Mouse (Mus musculus): ENCODE results near the gene Manea.
"Not testable (repeated sequence)": the region's sequence is repeated elsewhere in the genome, so short reads cannot be mapped to it uniquely, and the experiment has no call there.

The Manea gene

DNA sequence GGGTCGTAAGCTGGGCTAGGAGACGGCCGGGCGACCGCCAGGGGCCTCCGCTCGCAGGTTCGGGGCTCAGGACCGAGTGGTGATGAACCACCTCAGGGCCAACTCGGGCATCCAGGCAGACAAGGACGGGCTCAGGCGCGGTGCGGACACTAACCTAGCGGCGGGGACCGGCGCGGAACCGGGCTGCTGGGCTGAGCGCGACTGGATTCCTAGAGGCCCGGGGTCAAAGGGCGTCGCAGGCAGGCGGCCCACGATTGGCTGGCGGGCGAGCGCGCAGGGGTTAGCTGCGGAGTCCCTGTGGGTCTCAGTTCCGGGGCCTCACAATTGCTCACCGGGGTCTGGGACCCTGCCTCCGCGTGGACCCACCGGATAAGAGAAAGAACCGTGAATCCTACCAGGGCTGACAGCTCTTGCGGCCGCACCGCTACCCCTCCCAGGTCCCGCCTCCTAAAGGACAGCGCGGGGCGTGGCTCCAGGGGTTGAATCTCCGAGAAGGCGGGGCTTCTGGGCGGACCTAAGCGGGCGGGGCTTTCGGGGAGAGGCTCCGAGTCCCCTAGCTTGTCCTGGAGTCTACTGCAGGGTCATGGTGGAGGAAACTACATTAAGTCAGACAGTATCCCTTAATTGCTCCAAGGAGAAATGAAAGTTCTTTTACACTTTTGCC is at the start of gene Manea:
TSS of gene Manea (minus strand) at position 449 of the 664 bp plus-strand sequence.
- DNase-seq (ENCODE audit: low spot score) = peak; percentile 96

DNA sequence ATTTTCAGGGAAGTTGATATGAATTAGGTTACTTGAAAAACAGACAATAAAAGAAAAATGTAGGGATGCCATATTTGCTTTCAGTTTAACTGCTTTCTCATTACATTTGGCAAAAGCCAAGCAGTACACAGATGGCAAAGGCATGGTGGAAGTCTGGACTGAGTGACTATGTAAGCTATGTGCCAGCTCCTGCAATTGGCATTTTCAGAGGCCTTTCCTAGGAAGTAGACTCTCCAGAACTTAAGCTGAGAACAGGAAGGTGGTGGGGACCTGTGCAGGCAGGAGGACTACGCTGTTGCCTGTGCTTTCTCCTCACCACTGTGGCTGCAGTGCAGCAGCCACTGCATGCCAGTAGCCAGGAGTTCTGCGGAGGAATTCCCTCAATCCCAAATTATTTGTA is 7.9 kb upstream of the Manea start:
- no peak for DNase-seq (ENCODE audit: low spot score)

DNA sequence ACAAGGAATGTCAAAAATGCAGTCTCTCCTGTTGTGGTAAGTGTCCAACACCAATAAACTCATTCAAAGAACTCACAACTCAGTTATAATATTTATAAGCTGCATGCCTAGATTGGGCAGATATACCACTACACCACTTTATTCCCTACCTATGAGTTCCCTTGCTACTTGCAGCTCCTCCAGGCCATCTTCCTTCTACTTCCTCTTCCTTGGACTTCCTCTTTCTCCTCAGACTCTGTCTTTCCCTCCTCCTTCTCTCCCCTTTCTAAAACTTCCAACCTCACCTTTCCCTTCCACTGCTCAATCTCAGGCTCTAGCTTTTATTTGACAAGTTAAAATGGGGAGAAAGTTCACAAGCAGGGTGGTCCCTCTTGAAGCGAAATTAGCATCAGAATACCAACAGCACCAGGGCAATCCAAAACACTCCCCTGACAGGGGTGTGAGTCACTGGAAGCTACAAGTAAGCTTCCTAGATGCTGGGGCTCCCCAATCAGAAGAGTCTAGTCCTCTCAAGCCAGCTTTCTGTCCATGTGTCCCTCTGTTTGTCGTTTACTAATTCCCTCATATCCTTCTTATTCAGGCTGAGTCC is 7.0 kb upstream of the Manea start:
- DNase-seq (ENCODE audit: low spot score) = no peak

DNA sequence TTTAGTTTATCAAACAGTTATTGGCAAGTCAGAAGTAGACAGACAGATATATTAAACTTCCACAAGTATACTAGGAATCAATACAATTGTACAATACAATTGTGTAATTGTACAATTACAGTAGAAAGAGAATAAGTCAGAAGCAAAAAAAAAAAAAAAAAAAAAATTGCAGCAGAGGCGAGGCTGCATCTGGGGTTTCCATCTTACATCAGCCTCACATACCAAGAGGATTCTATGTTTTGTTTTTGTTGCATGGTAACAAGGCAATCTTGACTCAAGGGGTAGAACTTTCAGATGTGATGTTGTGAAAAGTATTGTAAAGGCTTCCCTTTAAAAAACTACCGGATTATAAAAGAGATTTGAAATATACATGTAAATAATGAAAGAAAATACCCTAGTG is 548 bp upstream of the Manea start:
- DNase-seq (ENCODE audit: low spot score) = peak; percentile 13

DNA sequence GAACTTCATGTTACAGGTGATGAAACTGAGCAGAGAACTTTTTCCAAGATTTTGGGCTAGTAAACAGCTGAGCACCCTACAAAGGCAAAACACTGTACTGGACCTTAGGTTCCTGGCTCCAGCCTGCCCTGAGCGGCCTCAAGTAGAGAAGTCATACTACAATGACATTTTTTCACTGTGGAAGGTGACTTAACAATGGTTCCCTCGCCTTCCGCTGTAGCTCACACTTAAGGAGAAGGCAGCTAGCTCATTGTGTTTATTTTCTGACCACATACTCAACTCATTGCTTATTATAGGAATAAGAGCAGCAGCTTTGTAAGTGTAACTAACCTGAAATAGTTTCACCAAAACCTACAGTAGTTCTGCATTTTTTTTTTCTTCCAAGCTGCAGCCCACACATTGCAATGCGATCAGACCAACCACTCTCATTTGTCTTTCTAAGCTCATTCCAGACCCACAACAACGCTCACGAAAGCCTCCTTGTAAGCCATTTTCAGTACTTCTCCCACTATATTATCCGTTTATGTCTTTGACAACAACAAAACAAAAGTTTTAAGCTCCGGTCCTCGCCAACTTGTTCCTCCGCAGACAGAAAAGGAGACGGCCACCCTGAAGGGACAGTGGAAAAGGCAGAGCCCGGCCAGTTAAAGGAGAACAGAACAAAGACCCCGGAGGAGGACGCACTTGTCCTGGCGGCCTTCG is 799 bp downstream of the Manea start:
- peak; percentile 62 for DNase-seq (ENCODE audit: low spot score)

GRCm38 (mm10) chr4:26345080-26345479 is 1.6 kb downstream of the Manea start:
- no peak for DNase-seq (ENCODE audit: low spot score)

DNA sequence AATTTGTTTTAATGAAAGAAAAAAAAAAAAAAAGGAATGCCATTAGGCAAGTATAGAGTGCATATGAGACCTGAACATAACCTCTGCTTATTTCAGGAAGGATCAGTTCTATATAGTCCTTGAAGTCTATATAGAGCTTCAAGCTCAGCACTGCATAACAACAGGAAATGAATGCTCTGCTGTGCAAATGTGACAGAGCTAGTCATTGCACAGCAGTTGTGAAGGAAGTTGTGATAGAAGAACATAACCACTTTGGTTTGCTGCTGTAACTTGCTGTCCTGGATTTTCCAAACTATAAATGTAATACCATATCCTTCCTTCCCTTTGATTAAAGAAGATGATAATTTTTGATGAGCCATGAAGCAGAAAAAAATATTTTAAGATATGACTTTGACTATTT is 4.3 kb downstream of the Manea start:
- no peak for DNase-seq (ENCODE audit: low spot score)

DNA sequence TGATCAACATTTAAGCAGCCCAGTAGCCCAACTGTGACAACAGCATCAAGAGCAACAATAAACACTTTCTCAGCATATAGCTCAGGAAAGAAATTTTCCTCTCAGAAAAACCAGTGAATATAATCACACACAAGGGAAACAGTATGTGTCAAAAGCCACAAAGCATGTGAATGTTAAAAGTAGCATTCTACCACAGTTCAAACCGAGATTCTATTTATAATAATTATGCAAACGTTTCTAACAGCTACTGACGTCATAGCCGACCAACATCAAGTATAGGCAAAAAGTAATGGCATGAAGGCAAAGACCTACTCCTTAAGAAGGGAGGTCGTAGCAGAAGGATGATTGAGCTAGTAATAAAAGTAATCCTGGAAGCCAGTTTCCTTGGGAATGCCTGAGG is 8.1 kb downstream of the Manea start:
- no peak for DNase-seq (ENCODE audit: low spot score)

- DNase-seq (ENCODE audit: low spot score) = no peak
These were observed 10.1 kb downstream of the Manea start for GRCm38 (mm10) chr4:26336563-26336962.

DNA sequence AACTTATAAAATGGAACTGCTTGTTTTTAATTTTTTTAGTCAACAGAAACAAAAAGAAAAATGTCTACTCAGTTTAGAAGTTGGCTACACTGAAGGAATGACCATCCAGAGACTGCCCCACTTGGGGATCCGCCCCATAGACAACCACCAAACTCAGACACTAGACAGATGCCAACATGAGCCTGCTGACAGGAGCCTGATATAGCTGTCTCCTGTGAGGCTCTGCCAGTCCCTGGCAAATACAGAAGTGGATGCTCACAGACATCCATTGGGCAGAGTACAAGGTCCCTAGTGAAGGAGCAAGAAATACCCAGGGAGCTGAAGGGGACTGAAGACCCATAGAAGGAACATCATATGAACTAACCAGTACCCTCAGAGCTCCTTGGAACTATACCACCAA is 42.0 kb downstream of the Manea start:
- DNase-seq (ENCODE audit: low spot score) = not testable (repeated sequence)

DNA sequence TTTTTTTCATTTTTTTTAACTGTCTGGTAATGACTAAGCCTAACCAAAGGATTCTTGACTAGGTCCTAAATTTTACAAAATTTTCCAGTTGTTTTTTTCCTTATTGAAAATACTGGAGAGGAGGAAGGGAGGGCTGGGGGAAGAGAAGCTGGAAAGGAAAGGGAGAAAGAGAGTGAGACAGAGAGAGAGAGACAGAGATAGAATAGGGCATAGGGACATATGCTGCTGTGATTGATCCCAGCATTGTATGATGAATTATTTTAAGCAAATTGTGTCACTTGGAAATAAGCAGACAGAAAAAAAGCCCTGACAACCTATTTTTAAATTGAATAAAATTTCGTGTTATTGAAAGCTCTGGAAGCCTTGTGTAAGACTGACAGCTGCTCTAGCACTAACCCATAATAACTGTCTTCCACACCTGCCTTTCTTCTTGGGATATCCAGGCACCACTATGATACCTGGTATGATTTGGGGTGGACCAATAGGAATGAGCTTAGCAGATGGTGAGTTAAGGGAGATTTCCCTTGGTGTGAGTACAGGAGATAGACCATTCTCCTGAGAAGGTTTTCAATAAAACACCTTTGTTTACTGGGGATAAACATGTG is 69.5 kb downstream of the Manea start:
- DNase-seq (ENCODE audit: low spot score) = no peak

GRCm38 (mm10) chr4:26276264-26276663 is 70.4 kb downstream of the Manea start:
- no peak for DNase-seq (ENCODE audit: low spot score)

DNA sequence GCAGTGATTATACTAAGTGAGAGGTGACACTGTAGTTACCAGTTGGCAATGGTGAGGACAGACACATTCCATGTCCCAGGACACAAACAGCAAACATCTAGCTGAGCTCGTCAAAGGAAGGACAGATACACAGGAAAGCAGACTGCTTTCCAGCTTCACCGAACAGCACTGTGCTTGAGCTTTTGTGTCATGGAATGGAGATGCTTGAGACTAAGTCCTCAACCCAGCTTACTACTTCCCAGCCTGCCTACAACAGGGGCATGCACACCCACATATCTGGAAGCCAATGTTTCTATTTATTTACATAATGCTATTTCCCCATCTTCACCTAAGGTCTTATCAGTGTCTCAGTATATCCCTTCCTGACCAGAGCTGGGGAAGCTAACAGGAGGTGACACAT is 70.9 kb downstream of the Manea start:
- DNase-seq (ENCODE audit: low spot score) = no peak

All from embryo, embryonic 10 days (tissue).